In the genomic region with DNA sequence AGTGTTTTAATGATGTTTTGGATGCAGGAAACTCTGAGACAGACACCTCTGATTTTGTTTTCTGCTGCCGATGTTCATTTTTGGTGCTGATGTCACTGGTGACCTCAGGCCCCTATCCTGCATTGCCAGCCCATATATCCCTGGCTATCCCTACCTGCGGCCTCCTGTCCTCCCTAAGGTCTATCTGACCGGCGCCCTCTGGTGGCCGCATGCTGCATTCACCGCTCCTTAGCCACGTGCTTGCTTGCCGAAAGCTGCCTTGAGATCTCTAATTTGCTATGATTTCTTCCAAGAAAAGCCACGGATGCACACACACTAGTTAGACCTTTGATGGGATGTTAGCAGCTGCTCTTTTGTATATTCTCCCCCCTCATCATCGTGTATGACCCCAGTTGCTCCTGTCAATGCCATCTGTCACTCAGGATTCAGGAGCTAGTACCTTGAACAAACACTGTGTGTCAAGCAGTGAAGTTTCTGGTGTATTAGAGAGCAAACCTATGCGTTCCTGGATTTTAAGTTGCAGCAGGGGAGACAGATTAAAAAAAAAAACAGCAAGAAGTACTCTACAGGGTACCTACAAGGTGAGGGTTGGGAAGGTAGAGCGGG, we compare ENCODE assay signal across 8 mouse cellular contexts.
DNase-seq lines count a peak whose midpoint lies in the region; ATAC-seq and TF ChIP-seq lines count a peak whose summit lies in the region.

No protein-coding gene starts in this region.

- DNase-seq in adrenal gland, adult 18-20 months (ENCODE audit: low spot score in 2 of 2), result peak; percentile 75 to 77
- peak; percentile 64 to 72 for DNase-seq in gastrocnemius, postnatal 4 days (ENCODE audit: low spot score in 2 of 2)
- peak; percentile 62 to 79 for DNase-seq in left cerebral cortex, postnatal 10 days (ENCODE audit: extremely low spot score in 1 of 2, low spot score in 2 of 2)
- DNase-seq in midbrain, embryonic 10.5 days (ENCODE audit: low spot score), result peak; percentile 74
- DNase-seq in right cerebral cortex, postnatal 25 days, result peak; percentile 71
- peak; percentile 65 to 82 for DNase-seq in urinary bladder, postnatal 4 days (ENCODE audit: low spot score in 2 of 2)

- H3K27ac ChIP-seq in cortical plate, adult 2 months (ENCODE audit: insufficient read depth, low read length), result no peak overlapping the region
- no peak overlapping the region for H3K27ac ChIP-seq in intestine, embryonic 15.5 days
- H3K27ac ChIP-seq in midbrain, embryonic 10.5 days (replicated peaks), result no peak overlapping the region

- WGBS in intestine, embryonic 15.5 days, result 19% methylated on average over 12 of the region's 12 CpGs
- 21% methylated on average over 12 of the region's 12 CpGs for WGBS in midbrain, embryonic 10.5 days

- peak; percentile 80 for ATAC-seq in intestine, embryonic 15.5 days

- H3K4me1 ChIP-seq in cortical plate, adult 2 months (ENCODE audit: control insufficient read depth, insufficient read depth, low read length), result peaks cover 2% of the 10 kb centered on the region; the same call in 1 of the 2 replicates
- no peaks in the 10 kb centered on the region for H3K4me1 ChIP-seq in intestine, embryonic 15.5 days (replicated peaks)
- 0 out of 2 replicates have a peak, but pooled peaks cover 3% of the 10 kb centered on the region for H3K4me1 ChIP-seq in midbrain, embryonic 10.5 days

- H3K9ac ChIP-seq in intestine, embryonic 15.5 days, result no peak overlapping the region

- H3K4me2 ChIP-seq in intestine, embryonic 15.5 days (replicated peaks), result no peak overlapping the region

- no peak for TF ChIP-seq POLR2A in cortical plate, adult 2 months (IDR thresholded peaks at IDR 0.05; ENCODE audit: extremely low read depth, insufficient read depth, low read length)

- peak; percentile 83 for TF ChIP-seq CTCF in cortical plate, adult 2 months (IDR thresholded peaks at IDR 0.05; ENCODE audit: extremely low read depth, insufficient read depth, low read length)

- H3K4me3 ChIP-seq in cortical plate, adult 2 months (ENCODE audit: insufficient read depth, low read length), result no peak overlapping the region
- H3K4me3 ChIP-seq in intestine, embryonic 15.5 days (replicated peaks), result no peak overlapping the region
- no peak overlapping the region for H3K4me3 ChIP-seq in midbrain, embryonic 10.5 days

- no peaks in the 10 kb centered on the region for H3K27me3 ChIP-seq in intestine, embryonic 15.5 days (replicated peaks)
- H3K27me3 ChIP-seq in midbrain, embryonic 10.5 days (ENCODE audit: low read depth, poor library complexity, severe bottlenecking), result no peaks in the 10 kb centered on the region

- intact Hi-C loops in left cerebral cortex, postnatal 10 days (cut with DNase I), result no loop called here

- no peaks in the 10 kb centered on the region for H3K9me3 ChIP-seq in intestine, embryonic 15.5 days
- H3K9me3 ChIP-seq in midbrain, embryonic 10.5 days (replicated peaks), result no peaks in the 10 kb centered on the region

- no peaks in the 10 kb centered on the region for H3K36me3 ChIP-seq in intestine, embryonic 15.5 days
- no peaks in the 10 kb centered on the region for H3K36me3 ChIP-seq in midbrain, embryonic 10.5 days
